Mouse (Mus musculus): ENCODE data around the gene Col6a2. TPM values are rescaled to one million over a fixed set of nuclear protein-coding genes. Genes with fewer than 3 reads are reported as not detected.

The Col6a2 gene
- total and polyA plus RNA-seq, 3 experiments, result not detected

DNA sequence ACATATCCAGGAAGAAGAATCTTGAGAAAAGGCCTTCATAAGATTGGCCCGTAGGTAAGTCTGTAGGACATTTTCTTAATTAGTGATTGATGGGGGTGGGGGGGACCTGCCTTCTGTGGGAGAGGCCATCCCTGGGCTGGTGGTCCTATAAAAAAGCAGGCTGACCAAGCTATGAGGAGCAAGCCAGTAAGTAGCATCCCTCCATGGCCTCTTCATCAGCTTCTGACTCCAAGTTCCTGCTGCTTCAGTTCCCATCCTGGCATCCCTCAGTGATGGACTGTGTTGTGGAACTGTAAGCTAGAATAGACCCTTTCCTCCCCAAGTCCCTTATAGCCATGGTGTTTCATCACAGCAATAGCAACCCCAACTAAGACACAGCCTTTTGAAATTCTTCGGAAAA, 16.5 kb upstream of the Col6a2 start:
- H3K27me3 ChIP-seq (ENCODE audit: control insufficient read depth in 1 of 2, insufficient read depth in 2 of 2, low read length in 2 of 2), result peaks cover 3 to 4% of the 10 kb centered on the region in 2 experiments; a peak in 2 of 4 replicates
- no peaks in the 10 kb centered on the region for H3K79me2 ChIP-seq (ENCODE audit: control insufficient read depth, insufficient read depth, low read length, poor library complexity)
- no peaks in the 10 kb centered on the region for H3K4me1 ChIP-seq (ENCODE audit: control insufficient read depth in 1 of 2, insufficient read depth in 2 of 2, low read length in 2 of 2)
- no peak overlapping the region for H3K9ac ChIP-seq (ENCODE audit: control insufficient read depth, low read depth, low read length, poor library complexity, severe bottlenecking)
- TF ChIP-seq RCOR1 (IDR thresholded peaks at IDR 0.05; ENCODE audit: low read depth, low read length) (no peak), HCFC1 (IDR thresholded peaks at IDR 0.05; ENCODE audit: low read depth, low read length) (no peak), USF1 (IDR thresholded peaks at IDR 0.05; ENCODE audit: low read depth, low read length) (no peak), MAFK (IDR thresholded peaks at IDR 0.05; ENCODE audit: borderline replicate concordance, low read depth, low read length) (no peak), MAX (IDR thresholded peaks at IDR 0.05; ENCODE audit: low read length) (no peak)
- H3K4me3 ChIP-seq (ENCODE audit: control insufficient read depth in 1 of 2, insufficient read depth in 1 of 2, low read depth in 2 of 2, low read length in 2 of 2), result no peak overlapping the region
- no peaks in the 10 kb centered on the region for H3K9me3 ChIP-seq (replicated peaks; ENCODE audit: insufficient read depth, low read length)
- no peak for DNase-seq (ENCODE audit: low read depth, low spot score)
- no peak overlapping the region for H3K27ac ChIP-seq (ENCODE audit: control insufficient read depth, low read depth, low read length)
- no peaks in the 10 kb centered on the region for H3K36me3 ChIP-seq (ENCODE audit: control insufficient read depth in 1 of 2, insufficient read depth in 2 of 2, low read length in 2 of 2)

DNA sequence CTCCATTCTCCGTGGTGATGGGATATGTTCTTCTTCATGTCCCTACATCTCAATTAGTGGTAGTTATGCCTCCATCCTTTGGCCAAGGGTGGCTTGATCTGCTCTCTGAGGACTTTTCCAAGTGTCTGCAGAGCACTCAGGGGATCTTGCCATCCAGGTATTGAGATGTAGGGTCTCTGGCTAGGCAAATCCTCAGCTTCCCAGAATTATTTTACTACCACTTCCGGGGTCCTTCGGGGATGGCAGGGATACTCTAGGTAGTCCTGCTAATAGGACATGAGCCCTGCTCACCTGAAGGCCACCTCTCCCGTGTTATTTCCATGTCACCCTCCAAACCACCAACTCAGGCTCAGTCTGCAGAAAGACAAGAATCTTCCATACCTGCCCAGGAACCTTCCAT, 13.2 kb upstream of the Col6a2 start:
- H3K27ac ChIP-seq (ENCODE audit: control insufficient read depth, low read depth, low read length), result no peak overlapping the region
- no peaks in the 10 kb centered on the region for H3K36me3 ChIP-seq (ENCODE audit: control insufficient read depth in 1 of 2, insufficient read depth in 2 of 2, low read length in 2 of 2)
- no peak overlapping the region for H3K4me3 ChIP-seq (ENCODE audit: control insufficient read depth in 1 of 2, insufficient read depth in 1 of 2, low read depth in 2 of 2, low read length in 2 of 2)
- H3K9me3 ChIP-seq (replicated peaks; ENCODE audit: insufficient read depth, low read length), result no peaks in the 10 kb centered on the region
- H3K4me1 ChIP-seq (ENCODE audit: control insufficient read depth in 1 of 2, insufficient read depth in 2 of 2, low read length in 2 of 2), result no peaks in the 10 kb centered on the region
- H3K9ac ChIP-seq (ENCODE audit: control insufficient read depth, low read depth, low read length, poor library complexity, severe bottlenecking), result no peak overlapping the region
- no peaks in the 10 kb centered on the region for H3K79me2 ChIP-seq (ENCODE audit: control insufficient read depth, insufficient read depth, low read length, poor library complexity)
- no peak for DNase-seq (ENCODE audit: low read depth, low spot score)
- TF ChIP-seq ELF1 (IDR thresholded peaks at IDR 0.05; ENCODE audit: low read depth, low read length), result no peak
- no peak for TF ChIP-seq NRF1 (IDR thresholded peaks at IDR 0.05; ENCODE audit: insufficient read depth, low read depth, low read length, poor library complexity, severe bottlenecking)
- H3K27me3 ChIP-seq (ENCODE audit: control insufficient read depth in 1 of 2, insufficient read depth in 2 of 2, low read length in 2 of 2), result peaks cover 3% of the 10 kb centered on the region in 2 experiments; a peak in 2 of 4 replicates

- no peak for DNase-seq (ENCODE audit: low read depth, low spot score)
- no peaks in the 10 kb centered on the region for H3K36me3 ChIP-seq (ENCODE audit: control insufficient read depth in 1 of 2, insufficient read depth in 2 of 2, low read length in 2 of 2)
- no peak overlapping the region for H3K9ac ChIP-seq (ENCODE audit: control insufficient read depth, low read depth, low read length, poor library complexity, severe bottlenecking)
- H3K79me2 ChIP-seq (ENCODE audit: control insufficient read depth, insufficient read depth, low read length, poor library complexity), result no peaks in the 10 kb centered on the region
- peaks cover 3% of the 10 kb centered on the region in 2 experiments; a peak in 2 of 4 replicates for H3K27me3 ChIP-seq (ENCODE audit: control insufficient read depth in 1 of 2, insufficient read depth in 2 of 2, low read length in 2 of 2)
- H3K27ac ChIP-seq (ENCODE audit: control insufficient read depth, low read depth, low read length), result no peak overlapping the region
- H3K4me3 ChIP-seq (ENCODE audit: control insufficient read depth in 1 of 2, insufficient read depth in 1 of 2, low read depth in 2 of 2, low read length in 2 of 2), result no peak overlapping the region
- TF ChIP-seq NELFE (IDR thresholded peaks at IDR 0.05; ENCODE audit: low read depth, low read length) (no peak), ELF1 (IDR thresholded peaks at IDR 0.05; ENCODE audit: low read depth, low read length) (no peak), EP300 (IDR thresholded peaks at IDR 0.05; ENCODE audit: low read depth in 1 of 2, low read length in 2 of 2) (no peak), JUND (IDR thresholded peaks at IDR 0.05; ENCODE audit: low read depth, low read length) (no peak), CTCF (IDR thresholded peaks at IDR 0.05 in 2 of 3, conservative IDR thresholded peaks at IDR 0.05 in 1 of 3; ENCODE audit: control insufficient read depth in 1 of 3, insufficient read depth in 1 of 3, low read depth in 2 of 3, low read length in 3 of 3, poor library complexity in 1 of 3, severe bottlenecking in 1 of 3) (no peak), MYB (IDR thresholded peaks at IDR 0.05; ENCODE audit: low read depth, low read length) (no peak), NRF1 (IDR thresholded peaks at IDR 0.05; ENCODE audit: insufficient read depth, low read depth, low read length, poor library complexity, severe bottlenecking) (no peak), SIN3A (IDR thresholded peaks at IDR 0.05; ENCODE audit: low read length) (no peak), MEF2A (IDR thresholded peaks at IDR 0.05; ENCODE audit: extremely low read depth, insufficient replicate concordance, low read depth, low read length, poor library complexity, severe bottlenecking) (no peak), BHLHE40 (IDR thresholded peaks at IDR 0.05; ENCODE audit: borderline replicate concordance, low read depth, low read length) (no peak)
- H3K4me1 ChIP-seq (ENCODE audit: control insufficient read depth in 1 of 2, insufficient read depth in 2 of 2, low read length in 2 of 2), result no peaks in the 10 kb centered on the region
- no peaks in the 10 kb centered on the region for H3K9me3 ChIP-seq (replicated peaks; ENCODE audit: insufficient read depth, low read length)
Observed at GRCm38 (mm10) chr10:76636026-76636425, 12.6 kb upstream of the Col6a2 start.

Measured in MEL (cell line).